Mouse (Mus musculus): ENCODE data around the gene Myct1. TPM values are rescaled to one million over a fixed set of nuclear protein-coding genes. Genes with fewer than 3 reads are reported as not detected.

Gene Myct1
- not detected for polyA plus RNA-seq (2017; shearing (Covaris generic))

GRCm38 (mm10) chr10:5593464-5593863 is at the start of gene Myct1:
Gene Myct1 (plus strand): TSS chr10:5593775.

GRCm38 (mm10) chr10:5551382-5551781 is 42.2 kb upstream of the Myct1 start, which contains the start of gene Syne1:
Gene Syne1 (minus strand): TSS chr10:5551482.

GRCm38 (mm10) chr10:5639112-5639511 is 45.5 kb downstream of the Myct1 start, which contains the start of gene Vip:
Gene Vip (plus strand): TSS chr10:5639218.

Other genes starting within 250 kb of the Myct1 start
- 20.2 TPM for gene Syne1, start 42.3 kb upstream of the Myct1 start, polyA plus RNA-seq (2017; shearing (Covaris generic))
- gene Vip, start 45.4 kb downstream of the Myct1 start, polyA plus RNA-seq (2017; shearing (Covaris generic)) = not detected
- gene Fbxo5, start 211.8 kb downstream of the Myct1 start, polyA plus RNA-seq (2017; shearing (Covaris generic)) = 4.9 TPM
- 10.8 TPM for gene Mtrf1l, start 230.1 kb downstream of the Myct1 start, polyA plus RNA-seq (2017; shearing (Covaris generic))

Data from effector memory CD4-positive, alpha-beta T cell, adult 5 months (primary cell).